Mouse (Mus musculus): ENCODE measurements around the gene Stoml1.

Stoml1 gene

GRCm38 (mm10) chr9:58303115-58303514 is 50.2 kb downstream of the Stoml1 start:
- DNase-seq (ENCODE audit: low spot score in 2 of 2): no peak

DNA sequence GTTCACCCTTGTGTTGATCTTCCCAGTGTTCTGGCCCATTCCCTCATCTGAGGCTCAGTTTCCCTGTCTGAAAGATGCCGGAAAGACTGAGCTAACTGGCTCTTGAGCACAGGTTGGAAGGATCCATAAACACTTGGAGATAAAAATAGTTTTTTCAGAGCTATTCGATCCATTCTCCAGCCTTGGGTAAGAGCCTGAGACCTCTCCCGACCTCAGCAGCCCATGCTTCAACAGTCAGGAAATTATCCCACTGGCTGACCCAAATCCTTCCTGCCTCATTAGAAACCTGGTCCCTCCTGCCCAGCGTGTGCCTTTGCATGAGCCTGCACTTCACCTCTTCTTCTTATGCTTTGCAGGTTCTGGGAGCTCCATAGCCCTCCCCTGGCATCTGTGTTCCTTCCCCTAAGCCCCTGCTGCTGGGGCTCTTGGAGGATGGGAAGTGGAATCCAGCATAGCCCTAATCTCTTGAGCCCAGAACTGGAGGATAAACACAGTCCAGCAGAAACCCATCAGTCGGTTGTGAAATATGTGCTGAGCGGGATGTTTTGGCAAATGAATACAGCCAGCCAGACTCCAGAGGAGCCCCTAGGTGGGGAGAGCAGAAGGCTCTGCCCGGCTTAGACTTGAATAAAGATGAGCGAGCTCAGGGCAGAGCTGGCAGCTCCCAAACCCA is 50.8 kb downstream of the Stoml1 start:
- DNase-seq (ENCODE audit: low spot score in 2 of 2): no peak

DNA sequence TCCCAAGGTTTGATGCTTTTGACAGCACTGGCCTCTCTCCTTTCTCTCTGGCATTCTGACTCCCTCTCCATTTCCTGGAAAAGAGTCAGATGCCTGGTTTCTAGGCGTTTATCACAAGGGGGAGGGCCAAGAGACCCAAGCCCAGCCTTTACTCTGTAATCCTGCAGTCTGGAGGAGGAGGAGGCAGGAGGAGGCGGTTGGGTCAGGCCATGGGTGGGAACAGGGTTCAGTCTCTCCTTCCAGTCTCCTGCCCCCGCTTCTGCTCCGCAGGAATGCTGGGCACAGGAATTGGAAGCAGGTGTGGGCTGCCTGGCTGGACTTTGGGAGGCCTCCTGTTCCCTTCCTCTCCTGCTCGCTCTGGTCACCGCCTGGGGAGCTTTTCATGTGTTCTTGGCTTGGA is 52.7 kb downstream of the Stoml1 start:
- peak in 1 of 2 experiments; percentile 60 for DNase-seq (ENCODE audit: low spot score in 2 of 2)

GRCm38 (mm10) chr9:58308395-58308794 is 55.4 kb downstream of the Stoml1 start:
- peak; percentile 74 to 76 for DNase-seq (ENCODE audit: low spot score in 2 of 2)

DNA sequence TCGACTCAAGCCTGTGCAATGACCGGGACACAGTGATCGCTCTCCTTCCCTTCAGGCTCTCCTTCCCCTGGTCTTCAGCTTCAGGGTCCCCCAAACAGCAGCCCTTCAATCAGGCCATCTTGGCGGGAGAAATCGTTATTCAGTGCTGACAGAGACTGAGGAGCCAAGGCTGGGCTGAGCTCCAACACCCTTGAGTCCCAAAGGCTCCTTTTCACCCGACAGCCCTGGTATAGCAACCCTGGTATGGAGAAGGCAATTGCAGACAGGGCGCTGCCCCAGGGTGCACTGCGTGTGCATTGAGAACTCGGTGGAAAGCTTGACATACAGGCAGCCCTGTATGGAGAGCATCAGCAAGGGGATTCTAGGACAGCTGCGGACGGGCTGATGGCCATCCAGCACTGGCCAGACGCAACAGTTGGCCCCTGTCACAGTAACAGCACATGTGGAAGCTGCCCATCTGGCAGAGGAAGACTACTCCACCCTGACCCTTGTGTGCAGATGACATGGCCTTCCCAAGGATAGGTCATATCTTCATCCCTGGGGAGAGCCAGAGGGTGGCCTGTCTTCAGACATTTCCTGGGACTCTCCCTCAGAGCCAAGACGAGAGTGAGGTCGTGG is 57.2 kb downstream of the Stoml1 start:
- peak in 1 of 2 experiments; percentile 51 for DNase-seq (ENCODE audit: low spot score in 2 of 2)

GRCm38 (mm10) chr9:58311191-58311910 is 58.4 kb downstream of the Stoml1 start:
- peak in 1 of 2 experiments; percentile 73 for DNase-seq (ENCODE audit: low spot score in 2 of 2)

Data from urinary bladder, postnatal 4 days (tissue).